Mouse (Mus musculus) MEL-GATA-1-ER (cell line): ENCODE data around the gene Il11ra1.
"Not testable (repeated sequence)": the region's sequence is repeated elsewhere in the genome, so short reads cannot be mapped to it uniquely, and the experiment has no call there.

Experiments used
- DNase-seq: peaks from one replicate; pipeline ENCODE4 v3.0.0-alpha.2; 2012; ENCODE audit warnings: low read depth; ENCODE audit errors: extremely low read depth

Il11ra1 gene

GRCm38 (mm10) chr4:41679291-41679690 is 20.5 kb upstream of the Il11ra1 start:
- DNase-seq, result no peak

- no peak for DNase-seq
Measured at GRCm38 (mm10) chr4:41681176-41681575, 18.6 kb upstream of the Il11ra1 start.

GRCm38 (mm10) chr4:41681947-41682346 is 17.8 kb upstream of the Il11ra1 start:
- no peak for DNase-seq

GRCm38 (mm10) chr4:41682789-41683188 is 17.0 kb upstream of the Il11ra1 start:
- no peak for DNase-seq

- DNase-seq, result not testable (repeated sequence)
Measured at GRCm38 (mm10) chr4:41683303-41683702, 16.5 kb upstream of the Il11ra1 start.

GRCm38 (mm10) chr4:41684131-41684930 is 15.5 kb upstream of the Il11ra1 start:
- not testable (repeated sequence) for DNase-seq

- DNase-seq, result not testable (repeated sequence)
Measured at GRCm38 (mm10) chr4:41684931-41685453, 14.8 kb upstream of the Il11ra1 start.

- DNase-seq, result not testable (repeated sequence)
Measured at GRCm38 (mm10) chr4:41685882-41686492, 13.8 kb upstream of the Il11ra1 start.

GRCm38 (mm10) chr4:41688562-41688961 is 11.2 kb upstream of the Il11ra1 start:
- not testable (repeated sequence) for DNase-seq

- DNase-seq, result not testable (repeated sequence)
Measured at GRCm38 (mm10) chr4:41690014-41690413, 9.8 kb upstream of the Il11ra1 start.

- DNase-seq, result not testable (repeated sequence)
Measured at GRCm38 (mm10) chr4:41693511-41693910, 6.3 kb upstream of the Il11ra1 start.

GRCm38 (mm10) chr4:41695800-41696199 is 4.0 kb upstream of the Il11ra1 start:
- not testable (repeated sequence) for DNase-seq

- DNase-seq, result not testable (repeated sequence)
Measured at GRCm38 (mm10) chr4:41696452-41696851, 3.3 kb upstream of the Il11ra1 start.

GRCm38 (mm10) chr4:41696930-41697841 is 2.6 kb upstream of the Il11ra1 start, which contains the start of gene Cntfr:
Gene Cntfr (minus strand): TSS chr4:41697089.
- not testable (repeated sequence) for DNase-seq

GRCm38 (mm10) chr4:41698421-41699016 is 1.3 kb upstream of the Il11ra1 start:
- not testable (repeated sequence) for DNase-seq

- DNase-seq, result not testable (repeated sequence)
Measured at GRCm38 (mm10) chr4:41700224-41700623, 435 bp downstream of the Il11ra1 start.

GRCm38 (mm10) chr4:41702226-41702625 is 2.4 kb downstream of the Il11ra1 start:
- not testable (repeated sequence) for DNase-seq

GRCm38 (mm10) chr4:41704651-41705050 is 4.9 kb downstream of the Il11ra1 start:
- DNase-seq, result no peak

GRCm38 (mm10) chr4:41705922-41706754 is 6.3 kb downstream of the Il11ra1 start:
- DNase-seq, result no peak

GRCm38 (mm10) chr4:41707011-41707535 is 7.3 kb downstream of the Il11ra1 start:
- no peak for DNase-seq
